Mouse (Mus musculus) liver, embryonic 14 days (tissue): ENCODE results near the gene BC035044. TPM values are rescaled to one million over a fixed set of nuclear protein-coding genes. Genes with fewer than 3 reads are reported as not detected.

ENCODE experiments used
- polyA plus RNA-seq: library from polyadenylated mRNA; depleted of rRNA; stranded (reverse); fragments of >200 nt; gene quantifications from 2 replicates; pipeline ENCODE4 v1.2.3, GENCODE M21; 2012; rRNA removed

Gene BC035044
- 4.4 and 6.1 TPM in 2 replicates for polyA plus RNA-seq

GRCm38 (mm10) chr6:128890948-128891355 lies at the start of gene BC035044:
Gene BC035044, minus strand, starts transcription at chr6:128891126.

DNA sequence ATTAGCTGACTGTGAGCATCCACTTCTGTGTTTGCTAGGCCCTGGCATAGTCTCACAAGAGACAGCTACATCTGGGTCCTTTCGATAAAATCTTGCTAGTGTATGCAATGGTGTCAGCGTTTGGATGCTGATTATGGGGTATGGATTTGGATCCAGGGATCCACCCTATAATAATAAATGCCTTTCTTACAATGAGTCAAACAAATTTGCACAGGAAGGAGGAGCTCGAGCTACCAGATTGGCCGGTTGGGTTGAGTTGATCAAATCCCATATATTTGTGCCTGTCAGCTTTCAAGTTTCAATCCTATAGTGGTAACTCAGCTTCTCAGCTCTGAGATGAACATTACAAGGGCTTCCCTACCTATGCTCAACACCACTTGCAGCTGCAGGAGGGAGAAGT lies 43.2 kb upstream of the BC035044 start, which contains the start of gene Clec2g:
Clec2g (plus strand) TSS at position 301 of the 400 bp plus-strand sequence.

GRCm38 (mm10) chr6:128887091-128887790 lies 3.7 kb downstream of the BC035044 start, which contains the start of gene Clec2i:
Gene Clec2i, plus strand, starts transcription at chr6:128887588.

GRCm38 (mm10) chr6:128826132-128826531 lies 64.8 kb downstream of the BC035044 start, which contains the start of the genes Gm44511 and Klrb1b:
Gene Gm44511, minus strand, starts transcription at chr6:128826315.
Gene Klrb1b, minus strand, starts transcription at chr6:128826331.

Other genes with a start within 250 kb of the BC035044 start
- gene Clec2h, start 228.7 kb downstream of the BC035044 start, polyA plus RNA-seq: 0.06 and 0.10 TPM in 2 replicates
- 0.02 TPM in 1 of 2 replicates, not detected in the other for gene Klrb1, start 168.1 kb downstream of the BC035044 start, polyA plus RNA-seq
- 0.07 and 0.16 TPM in 2 replicates for gene Klrb1c, start 101.9 kb downstream of the BC035044 start, polyA plus RNA-seq
- gene Gm44511, start 64.8 kb downstream of the BC035044 start, polyA plus RNA-seq: 0.10 TPM in 1 of 2 replicates, not detected in the other
- gene Klrb1b, start 64.8 kb downstream of the BC035044 start, polyA plus RNA-seq: 0.06 and 0.12 TPM in 2 replicates
- gene Clec2i, start 3.5 kb downstream of the BC035044 start, polyA plus RNA-seq: 0.15 and 0.18 TPM in 2 replicates
- not detected in 2 replicates for gene Clec2g, start 43.3 kb upstream of the BC035044 start, polyA plus RNA-seq
- 0.21 and 0.40 TPM in 2 replicates for gene Klrb1f, start 154.8 kb upstream of the BC035044 start, polyA plus RNA-seq
- gene Clec2e, start 209.8 kb upstream of the BC035044 start, polyA plus RNA-seq: 0.01 and 0.02 TPM in 2 replicates